Mouse (Mus musculus) small intestine, adult 2 months (tissue): ENCODE results near the gene Bcl9.

Experiments used
- CTCF ChIP-seq: fragments of 200-500 bp; IDR thresholded peaks from 2 replicates; pipeline ENCODE4 v1.5.1; 2012; ENCODE audit warnings: low read depth, mild to moderate bottlenecking, control low read depth, inconsistent platforms, low read length, moderate library complexity, mixed read lengths; ENCODE audit not compliant: insufficient replicate concordance, insufficient read length; ENCODE audit errors: extremely low read depth
- POLR2A ChIP-seq: fragments of 200-500 bp; IDR thresholded peaks from 2 replicates; pipeline ENCODE4 v1.6.1; 2012; ENCODE audit warnings: low read depth, mild to moderate bottlenecking, control low read depth, inconsistent platforms, low read length, moderate library complexity

DNA sequence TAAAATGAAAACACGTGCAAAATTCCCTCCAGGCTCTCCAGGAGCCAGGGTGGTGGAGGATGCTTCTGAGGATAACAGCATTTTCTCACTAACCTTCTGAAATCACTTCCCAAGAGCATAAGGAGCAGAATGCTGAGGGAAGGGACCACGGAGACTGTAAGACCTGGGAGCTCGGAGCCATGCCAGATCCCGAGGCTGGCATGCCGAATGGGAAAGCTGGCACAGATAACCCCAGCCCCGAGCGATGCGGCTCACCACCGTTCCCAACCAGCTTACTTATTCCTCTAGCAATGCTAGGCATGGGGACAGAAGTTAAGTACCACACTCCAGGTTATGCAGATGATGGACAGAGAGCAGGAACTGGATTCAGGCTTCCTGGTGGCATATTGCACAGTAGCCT is 13.7 kb downstream of the Bcl9 start:
- TF ChIP-seq CTCF (no peak), POLR2A (no peak)
